Mouse (Mus musculus): Measurements from ENCODE around the gene Rtn3. TPM values are rescaled to one million over a fixed set of nuclear protein-coding genes. Genes with fewer than 3 reads are reported as not detected.
A peak's percentile ranks its signal among the peaks of the same experiment; 100 is the strongest.
"Not testable (repeated sequence)": the region's sequence is repeated elsewhere in the genome, so short reads cannot be mapped to it uniquely, and the experiment has no call there.

The Rtn3 gene
- polyA plus RNA-seq, 1 experiment from 2014 or later, result 116 TPM

- H3K4me2 ChIP-seq (replicated peaks; ENCODE audit: low read depth), result no peak overlapping the region
- no peak overlapping the region for H3K27ac ChIP-seq (replicated peaks)
- H3K36me3 ChIP-seq (ENCODE audit: control insufficient read depth, insufficient read depth, low read length), result no peaks in the 10 kb centered on the region
- ATAC-seq (ENCODE audit: low FRiP score, low TSS enrichment) (no peak), DNase-seq (ENCODE audit: low spot score) (no peak)
- no peak overlapping the region for H3K4me3 ChIP-seq (ENCODE audit: low read depth, low read length)
- no peaks in the 10 kb centered on the region for H3K27me3 ChIP-seq (ENCODE audit: control insufficient read depth, insufficient read depth, low read length)
- H3K9ac ChIP-seq (ENCODE audit: low read length), result no peak overlapping the region
- no peaks in the 10 kb centered on the region for H3K4me1 ChIP-seq (replicated peaks; ENCODE audit: control insufficient read depth, insufficient read depth)
- TF ChIP-seq CTCF (IDR thresholded peaks at IDR 0.05; ENCODE audit: low read depth) (no peak), EP300 (optimal IDR thresholded peaks at IDR 0.05) (no peak)
- 60% methylated on average over 2 of the region's 2 CpGs for WGBS
- H3K9me3 ChIP-seq (ENCODE audit: control insufficient read depth, low read length), result no peaks in the 10 kb centered on the region
Observed at GRCm38 (mm10) chr19:7502432-7502831, 19.4 kb upstream of the Rtn3 start.

GRCm38 (mm10) chr19:7500701-7501100 is 17.6 kb upstream of the Rtn3 start:
- H3K4me2 ChIP-seq (replicated peaks; ENCODE audit: low read depth), result no peak overlapping the region
- H3K4me3 ChIP-seq (ENCODE audit: low read depth, low read length), result no peak overlapping the region
- H3K9me3 ChIP-seq (ENCODE audit: control insufficient read depth, low read length), result no peaks in the 10 kb centered on the region
- H3K27ac ChIP-seq (replicated peaks), result no peak overlapping the region
- no peaks in the 10 kb centered on the region for H3K36me3 ChIP-seq (ENCODE audit: control insufficient read depth, insufficient read depth, low read length)
- ATAC-seq (ENCODE audit: low FRiP score, low TSS enrichment), result no peak
- H3K27me3 ChIP-seq (ENCODE audit: control insufficient read depth, insufficient read depth, low read length), result no peaks in the 10 kb centered on the region
- 90% methylated on average over 1 of the region's 1 CpGs for WGBS
- DNase-seq (ENCODE audit: low spot score), result no peak
- no peaks in the 10 kb centered on the region for H3K4me1 ChIP-seq (replicated peaks; ENCODE audit: control insufficient read depth, insufficient read depth)
- TF ChIP-seq CTCF (IDR thresholded peaks at IDR 0.05; ENCODE audit: low read depth) (no peak), EP300 (optimal IDR thresholded peaks at IDR 0.05) (no peak)
- H3K9ac ChIP-seq (ENCODE audit: low read length), result no peak overlapping the region

- TF ChIP-seq EP300 (optimal IDR thresholded peaks at IDR 0.05) (no peak), CTCF (IDR thresholded peaks at IDR 0.05; ENCODE audit: low read depth) (no peak)
- Histone ChIP-seq H3K27ac (replicated peaks) (no peak overlapping the region), H3K27me3 (ENCODE audit: control insufficient read depth, insufficient read depth, low read length) (no peaks in the 10 kb centered on the region), H3K4me1 (replicated peaks; ENCODE audit: control insufficient read depth, insufficient read depth) (no peaks in the 10 kb centered on the region), H3K4me2 (replicated peaks; ENCODE audit: low read depth) (no peak overlapping the region), H3K9ac (ENCODE audit: low read length) (no peak overlapping the region), H3K9me3 (ENCODE audit: control insufficient read depth, low read length) (no peaks in the 10 kb centered on the region), H3K36me3 (ENCODE audit: control insufficient read depth, insufficient read depth, low read length) (no peaks in the 10 kb centered on the region), H3K4me3 (ENCODE audit: low read depth, low read length) (no peak overlapping the region)
- DNase-seq (ENCODE audit: low spot score), result no peak
- whole genome bisulfite sequencing, result 52% methylated on average over 2 of the region's 2 CpGs
- ATAC-seq (ENCODE audit: low FRiP score, low TSS enrichment), result no peak
Observed at GRCm38 (mm10) chr19:7498816-7499215, 15.7 kb upstream of the Rtn3 start.

- not testable (repeated sequence) for H3K36me3 ChIP-seq (ENCODE audit: control insufficient read depth, insufficient read depth, low read length); DNase-seq (ENCODE audit: low spot score); H3K4me1 ChIP-seq (replicated peaks; ENCODE audit: control insufficient read depth, insufficient read depth); H3K9ac ChIP-seq (ENCODE audit: low read length); H3K4me3 ChIP-seq (ENCODE audit: low read depth, low read length); H3K27ac ChIP-seq (replicated peaks); ATAC-seq (ENCODE audit: low FRiP score, low TSS enrichment); H3K9me3 ChIP-seq (ENCODE audit: control insufficient read depth, low read length); H3K27me3 ChIP-seq (ENCODE audit: control insufficient read depth, insufficient read depth, low read length)
- WGBS, result 55% methylated on average over 1 of the region's 1 CpGs
- H3K4me2 ChIP-seq (replicated peaks; ENCODE audit: low read depth), result peak overlapping the region; percentile 77
Observed at GRCm38 (mm10) chr19:7496070-7496469, 13.0 kb upstream of the Rtn3 start.

GRCm38 (mm10) chr19:7495221-7496038 is 12.3 kb upstream of the Rtn3 start:
- Histone ChIP-seq H3K9me3 (ENCODE audit: control insufficient read depth, low read length) (no peaks in the 10 kb centered on the region), H3K27me3 (ENCODE audit: control insufficient read depth, insufficient read depth, low read length) (no peaks in the 10 kb centered on the region), H3K36me3 (ENCODE audit: control insufficient read depth, insufficient read depth, low read length) (no peaks in the 10 kb centered on the region), H3K9ac (ENCODE audit: low read length) (peak overlapping the region; percentile 89; the same call in 1 of the 2 replicates), H3K4me1 (replicated peaks; ENCODE audit: control insufficient read depth, insufficient read depth) (no peaks in the 10 kb centered on the region), H3K27ac (replicated peaks) (peak overlapping the region; percentile 99), H3K4me3 (ENCODE audit: low read depth, low read length) (peak overlapping the region; percentile 78), H3K4me2 (replicated peaks; ENCODE audit: low read depth) (peak overlapping the region; percentile 77)
- WGBS, result 30% methylated on average over 14 of the region's 14 CpGs
- DNase-seq (ENCODE audit: low spot score) (no peak), ATAC-seq (ENCODE audit: low FRiP score, low TSS enrichment) (no peak)
- TF ChIP-seq EP300 (optimal IDR thresholded peaks at IDR 0.05) (no peak), CTCF (IDR thresholded peaks at IDR 0.05; ENCODE audit: low read depth) (no peak)

GRCm38 (mm10) chr19:7494187-7495015 is 11.3 kb upstream of the Rtn3 start:
- Histone ChIP-seq H3K36me3 (ENCODE audit: control insufficient read depth, insufficient read depth, low read length) (no peaks in the 10 kb centered on the region), H3K4me2 (replicated peaks; ENCODE audit: low read depth) (peak overlapping the region; percentile 77), H3K27me3 (ENCODE audit: control insufficient read depth, insufficient read depth, low read length) (no peaks in the 10 kb centered on the region), H3K4me3 (ENCODE audit: low read depth, low read length) (peak overlapping the region; percentile 78), H3K27ac (replicated peaks) (peak overlapping the region; percentile 99), H3K9me3 (ENCODE audit: control insufficient read depth, low read length) (no peaks in the 10 kb centered on the region), H3K4me1 (replicated peaks; ENCODE audit: control insufficient read depth, insufficient read depth) (no peaks in the 10 kb centered on the region), H3K9ac (ENCODE audit: low read length) (peak overlapping the region; percentile 89)
- DNase-seq (ENCODE audit: low spot score), result peak; percentile 96
- peak; percentile 97 for ATAC-seq (ENCODE audit: low FRiP score, low TSS enrichment)
- whole genome bisulfite sequencing, result under 1% methylated on average over 83 of the region's 84 CpGs
- TF ChIP-seq EP300 (optimal IDR thresholded peaks at IDR 0.05) (no peak), CTCF (IDR thresholded peaks at IDR 0.05; ENCODE audit: low read depth) (peak; percentile 49)
